Mouse (Mus musculus): ENCODE measurements around the gene Suclg2. TPM values are rescaled to one million over a fixed set of nuclear protein-coding genes. Genes with fewer than 3 reads are reported as not detected.

The Suclg2 gene
- polyA plus RNA-seq, 1 experiment from 2014 or later, result 67.6 TPM

- Histone ChIP-seq H3K36me3 (ENCODE audit: control insufficient read depth, insufficient read depth, low read length) (no peaks in the 10 kb centered on the region), H3K9me3 (ENCODE audit: control insufficient read depth, low read length) (no peaks in the 10 kb centered on the region), H3K4me3 (ENCODE audit: low read depth, low read length) (no peak overlapping the region), H3K4me1 (replicated peaks; ENCODE audit: control insufficient read depth, insufficient read depth) (no peaks in the 10 kb centered on the region), H3K9ac (ENCODE audit: low read length) (no peak overlapping the region), H3K4me2 (replicated peaks; ENCODE audit: low read depth) (no peak overlapping the region), H3K27ac (replicated peaks) (no peak overlapping the region), H3K27me3 (ENCODE audit: control insufficient read depth, insufficient read depth, low read length) (no peaks in the 10 kb centered on the region)
- DNase-seq (ENCODE audit: low spot score) (no peak), ATAC-seq (ENCODE audit: low FRiP score, low TSS enrichment) (no peak)
- 83% methylated on average over 2 of the region's 2 CpGs for WGBS
- no peak for TF ChIP-seq CTCF (IDR thresholded peaks at IDR 0.05; ENCODE audit: low read depth)
- no peak for TF ChIP-seq EP300 (optimal IDR thresholded peaks at IDR 0.05)
Observed at GRCm38 (mm10) chr6:95637416-95637815, 81.2 kb downstream of the Suclg2 start.

GRCm38 (mm10) chr6:95635411-95635810 lies 83.2 kb downstream of the Suclg2 start:
- Histone ChIP-seq H3K27me3 (ENCODE audit: control insufficient read depth, insufficient read depth, low read length) (no peaks in the 10 kb centered on the region), H3K9me3 (ENCODE audit: control insufficient read depth, low read length) (no peaks in the 10 kb centered on the region), H3K36me3 (ENCODE audit: control insufficient read depth, insufficient read depth, low read length) (no peaks in the 10 kb centered on the region), H3K27ac (replicated peaks) (no peak overlapping the region), H3K4me2 (replicated peaks; ENCODE audit: low read depth) (no peak overlapping the region), H3K4me1 (replicated peaks; ENCODE audit: control insufficient read depth, insufficient read depth) (no peaks in the 10 kb centered on the region), H3K9ac (ENCODE audit: low read length) (no peak overlapping the region), H3K4me3 (ENCODE audit: low read depth, low read length) (no peak overlapping the region)
- DNase-seq (ENCODE audit: low spot score) (no peak), ATAC-seq (ENCODE audit: low FRiP score, low TSS enrichment) (no peak)
- WGBS, result 38% methylated on average over 2 of the region's 2 CpGs
- TF ChIP-seq CTCF (IDR thresholded peaks at IDR 0.05; ENCODE audit: low read depth), result no peak
- no peak for TF ChIP-seq EP300 (optimal IDR thresholded peaks at IDR 0.05)

GRCm38 (mm10) chr6:95629071-95629470 lies 89.5 kb downstream of the Suclg2 start:
- Histone ChIP-seq H3K27ac (replicated peaks) (no peak overlapping the region), H3K9me3 (ENCODE audit: control insufficient read depth, low read length) (no peaks in the 10 kb centered on the region), H3K9ac (ENCODE audit: low read length) (no peak overlapping the region), H3K4me3 (ENCODE audit: low read depth, low read length) (no peak overlapping the region), H3K27me3 (ENCODE audit: control insufficient read depth, insufficient read depth, low read length) (no peaks in the 10 kb centered on the region), H3K4me2 (replicated peaks; ENCODE audit: low read depth) (no peak overlapping the region), H3K4me1 (replicated peaks; ENCODE audit: control insufficient read depth, insufficient read depth) (no peaks in the 10 kb centered on the region), H3K36me3 (ENCODE audit: control insufficient read depth, insufficient read depth, low read length) (no peaks in the 10 kb centered on the region)
- DNase-seq (ENCODE audit: low spot score) (no peak), ATAC-seq (ENCODE audit: low FRiP score, low TSS enrichment) (no peak)
- 91% methylated on average over 7 of the region's 7 CpGs for WGBS
- TF ChIP-seq EP300 (optimal IDR thresholded peaks at IDR 0.05) (no peak), CTCF (IDR thresholded peaks at IDR 0.05; ENCODE audit: low read depth) (no peak)

GRCm38 (mm10) chr6:95621821-95622220 lies 96.8 kb downstream of the Suclg2 start:
- Histone ChIP-seq H3K4me1 (replicated peaks; ENCODE audit: control insufficient read depth, insufficient read depth) (no peaks in the 10 kb centered on the region), H3K36me3 (ENCODE audit: control insufficient read depth, insufficient read depth, low read length) (no peaks in the 10 kb centered on the region), H3K27ac (replicated peaks) (no peak overlapping the region), H3K9me3 (ENCODE audit: control insufficient read depth, low read length) (no peaks in the 10 kb centered on the region), H3K4me3 (ENCODE audit: low read depth, low read length) (no peak overlapping the region), H3K9ac (ENCODE audit: low read length) (no peak overlapping the region), H3K27me3 (ENCODE audit: control insufficient read depth, insufficient read depth, low read length) (no peaks in the 10 kb centered on the region), H3K4me2 (replicated peaks; ENCODE audit: low read depth) (no peak overlapping the region)
- WGBS, result 49% methylated on average over 2 of the region's 2 CpGs
- TF ChIP-seq CTCF (IDR thresholded peaks at IDR 0.05; ENCODE audit: low read depth) (no peak), EP300 (optimal IDR thresholded peaks at IDR 0.05) (no peak)
- DNase-seq (ENCODE audit: low spot score) (no peak), ATAC-seq (ENCODE audit: low FRiP score, low TSS enrichment) (peak; percentile 65; the same call in 1 of the 2 replicates)

GRCm38 (mm10) chr6:95620804-95621203 lies 97.8 kb downstream of the Suclg2 start:
- no peak overlapping the region for H3K4me2 ChIP-seq (replicated peaks; ENCODE audit: low read depth)
- no peak for ATAC-seq (ENCODE audit: low FRiP score, low TSS enrichment)
- 86% methylated on average over 4 of the region's 4 CpGs for WGBS
- no peak for DNase-seq (ENCODE audit: low spot score)
- H3K4me3 ChIP-seq (ENCODE audit: low read depth, low read length), result no peak overlapping the region
- TF ChIP-seq CTCF (IDR thresholded peaks at IDR 0.05; ENCODE audit: low read depth) (no peak), EP300 (optimal IDR thresholded peaks at IDR 0.05) (no peak)
- H3K27me3 ChIP-seq (ENCODE audit: control insufficient read depth, insufficient read depth, low read length), result no peaks in the 10 kb centered on the region
- H3K36me3 ChIP-seq (ENCODE audit: control insufficient read depth, insufficient read depth, low read length), result no peaks in the 10 kb centered on the region
- H3K4me1 ChIP-seq (replicated peaks; ENCODE audit: control insufficient read depth, insufficient read depth), result no peaks in the 10 kb centered on the region
- H3K9ac ChIP-seq (ENCODE audit: low read length), result no peak overlapping the region
- no peak overlapping the region for H3K27ac ChIP-seq (replicated peaks)
- H3K9me3 ChIP-seq (ENCODE audit: control insufficient read depth, low read length), result no peaks in the 10 kb centered on the region

GRCm38 (mm10) chr6:95619817-95620216 lies 98.8 kb downstream of the Suclg2 start:
- no peak for TF ChIP-seq EP300 (optimal IDR thresholded peaks at IDR 0.05)
- TF ChIP-seq CTCF (IDR thresholded peaks at IDR 0.05; ENCODE audit: low read depth), result no peak
- Histone ChIP-seq H3K9ac (ENCODE audit: low read length) (no peak overlapping the region), H3K27me3 (ENCODE audit: control insufficient read depth, insufficient read depth, low read length) (no peaks in the 10 kb centered on the region), H3K4me3 (ENCODE audit: low read depth, low read length) (no peak overlapping the region), H3K9me3 (ENCODE audit: control insufficient read depth, low read length) (no peaks in the 10 kb centered on the region), H3K36me3 (ENCODE audit: control insufficient read depth, insufficient read depth, low read length) (no peaks in the 10 kb centered on the region), H3K4me2 (replicated peaks; ENCODE audit: low read depth) (no peak overlapping the region), H3K4me1 (replicated peaks; ENCODE audit: control insufficient read depth, insufficient read depth) (no peaks in the 10 kb centered on the region), H3K27ac (replicated peaks) (no peak overlapping the region)
- ATAC-seq (ENCODE audit: low FRiP score, low TSS enrichment), result no peak
- DNase-seq (ENCODE audit: low spot score), result no peak
